Mouse (Mus musculus) intestine, embryonic 15.5 days (tissue): ENCODE measurements around the gene Zbtb18. TPM values are rescaled to one million over a fixed set of nuclear protein-coding genes. Genes with fewer than 3 reads are reported as not detected.

ENCODE experiments used
- ATAC-seq: fragments of 200-750 bp; cut with Nextera tagmentation; 2 replicates; pipeline ENCODE4 v1.8.0; 2017; ENCODE audit warnings: moderate TSS enrichment, moderate library complexity
- H3K27ac ChIP-seq: fragments of 300-500 bp; sonication (generic); 2 replicates; pipeline ENCODE4 v1.5.1; 2015; ENCODE audit warnings: mild to moderate bottlenecking, inconsistent platforms
- H3K27me3 ChIP-seq: fragments of 300-500 bp; sonication (generic); replicated peaks from 2 replicates; pipeline ENCODE4 v1.6.1; 2015; ENCODE audit warnings: inconsistent platforms
- H3K36me3 ChIP-seq: fragments of 300-500 bp; sonication (generic); 2 replicates; pipeline ENCODE4 v1.6.1; 2015; ENCODE audit warnings: inconsistent platforms
- H3K4me1 ChIP-seq: fragments of 300-500 bp; sonication (generic); replicated peaks from 2 replicates; pipeline ENCODE4 v1.6.1; 2015; ENCODE audit warnings: inconsistent platforms
- H3K4me2 ChIP-seq: fragments of 300-500 bp; sonication (generic); replicated peaks from 2 replicates; pipeline ENCODE4 v1.6.1; 2015; ENCODE audit warnings: mild to moderate bottlenecking, inconsistent platforms
- H3K4me3 ChIP-seq: fragments of 300-500 bp; sonication (generic); replicated peaks from 2 replicates; pipeline ENCODE4 v1.5.1; 2015; ENCODE audit warnings: inconsistent platforms
- H3K9ac ChIP-seq: fragments of 300-500 bp; sonication (generic); 2 replicates; pipeline ENCODE4 v1.6.1; 2015; ENCODE audit warnings: inconsistent platforms
- H3K9me3 ChIP-seq: fragments of 300-500 bp; sonication (generic); 2 replicates; pipeline ENCODE4 v1.6.1; 2016; ENCODE audit warnings: inconsistent platforms
- WGBS: fragments of 180-500 bp; shearing (Covaris S2); methylation state at CpG from one replicate; pipeline ENCODE4 v1.1.7; 2015; 5-methylcytosine and 5-hydroxymethylcytosine counted together
- polyA plus RNA-seq: library from polyadenylated mRNA; unstranded; fragments of >200 nt; fragmentation: Nextera tagmentation; extraction: Ambion mirVana; gene quantifications from 2 replicates; pipeline ENCODE4 v1.2.1, GENCODE M21; 2015

Zbtb18 gene
- polyA plus RNA-seq, 1 experiment from 2014 or later, result 2.0 TPM

GRCm38 (mm10) chr1:177468436-177468835, 26.3 kb downstream of the Zbtb18 start:
- no peaks in the 10 kb centered on the region for H3K27me3 ChIP-seq
- no peaks in the 10 kb centered on the region for H3K9me3 ChIP-seq
- no peak overlapping the region for H3K27ac ChIP-seq
- no peak overlapping the region for H3K9ac ChIP-seq
- WGBS, result 76% methylated on average over 5 of the region's 5 CpGs
- H3K36me3 ChIP-seq, result no peaks in the 10 kb centered on the region
- ATAC-seq, result no peak
- 0 out of 2 replicates have a peak, but pooled peaks cover 5% of the 10 kb centered on the region for H3K4me1 ChIP-seq
- no peak overlapping the region for H3K4me3 ChIP-seq
- no peak overlapping the region for H3K4me2 ChIP-seq

- 40% methylated on average over 4 of the region's 4 CpGs for WGBS
- peak; percentile 80 for ATAC-seq
- no peaks in the 10 kb centered on the region for H3K27me3 ChIP-seq
- H3K4me1 ChIP-seq, result 0 out of 2 replicates have a peak, but pooled peaks cover 5% of the 10 kb centered on the region
- no peaks in the 10 kb centered on the region for H3K9me3 ChIP-seq
- H3K9ac ChIP-seq, result no peak overlapping the region
- no peaks in the 10 kb centered on the region for H3K36me3 ChIP-seq
- no peak overlapping the region for H3K27ac ChIP-seq
- no peak overlapping the region for H3K4me3 ChIP-seq
- H3K4me2 ChIP-seq, result no peak overlapping the region
Measured at GRCm38 (mm10) chr1:177470091-177470490, 27.9 kb downstream of the Zbtb18 start.

GRCm38 (mm10) chr1:177470951-177471350, 28.8 kb downstream of the Zbtb18 start:
- H3K4me1 ChIP-seq, result 0 out of 2 replicates have a peak, but pooled peaks cover 5% of the 10 kb centered on the region
- no peak overlapping the region for H3K27ac ChIP-seq
- H3K36me3 ChIP-seq, result no peaks in the 10 kb centered on the region
- ATAC-seq, result no peak
- 59% methylated on average over 2 of the region's 2 CpGs for WGBS
- no peaks in the 10 kb centered on the region for H3K27me3 ChIP-seq
- H3K4me2 ChIP-seq, result no peak overlapping the region
- no peak overlapping the region for H3K9ac ChIP-seq
- no peaks in the 10 kb centered on the region for H3K9me3 ChIP-seq
- no peak overlapping the region for H3K4me3 ChIP-seq

- 0 out of 2 replicates have a peak, but pooled peaks cover 3% of the 10 kb centered on the region for H3K4me1 ChIP-seq
- H3K4me2 ChIP-seq, result no peak overlapping the region
- 56% methylated on average over 13 of the region's 13 CpGs for WGBS
- ATAC-seq, result peak; percentile 77
- no peak overlapping the region for H3K4me3 ChIP-seq
- no peaks in the 10 kb centered on the region for H3K36me3 ChIP-seq
- no peaks in the 10 kb centered on the region for H3K27me3 ChIP-seq
- H3K27ac ChIP-seq, result no peak overlapping the region
- H3K9ac ChIP-seq, result no peak overlapping the region
- H3K9me3 ChIP-seq, result no peaks in the 10 kb centered on the region
Measured at GRCm38 (mm10) chr1:177475542-177476197, 33.5 kb downstream of the Zbtb18 start.

GRCm38 (mm10) chr1:177478578-177478977, 36.4 kb downstream of the Zbtb18 start:
- H3K9ac ChIP-seq, result no peak overlapping the region
- no peaks in the 10 kb centered on the region for H3K36me3 ChIP-seq
- no peaks in the 10 kb centered on the region for H3K27me3 ChIP-seq
- H3K4me3 ChIP-seq, result no peak overlapping the region
- no peak for ATAC-seq
- WGBS, result 71% methylated on average over 2 of the region's 2 CpGs
- H3K27ac ChIP-seq, result no peak overlapping the region
- no peaks in the 10 kb centered on the region for H3K9me3 ChIP-seq
- H3K4me2 ChIP-seq, result no peak overlapping the region
- H3K4me1 ChIP-seq, result 0 out of 2 replicates have a peak, but pooled peaks cover 3% of the 10 kb centered on the region

GRCm38 (mm10) chr1:177479356-177480004, 37.3 kb downstream of the Zbtb18 start:
- 55% methylated on average over 10 of the region's 10 CpGs for WGBS
- 0 out of 2 replicates have a peak, but pooled peaks cover 3% of the 10 kb centered on the region for H3K4me1 ChIP-seq
- H3K27ac ChIP-seq, result no peak overlapping the region

GRCm38 (mm10) chr1:177483612-177484011, 41.5 kb downstream of the Zbtb18 start:
- Histone ChIP-seq H3K4me2 (no peak overlapping the region), H3K9ac (no peak overlapping the region), H3K4me3 (no peak overlapping the region), H3K27ac (no peak overlapping the region), H3K9me3 (no peaks in the 10 kb centered on the region), H3K36me3 (no peaks in the 10 kb centered on the region), H3K4me1 (0 out of 2 replicates have a peak, but pooled peaks cover 3% of the 10 kb centered on the region), H3K27me3 (no peaks in the 10 kb centered on the region)
- WGBS, result 85% methylated on average over 2 of the region's 2 CpGs
- no peak for ATAC-seq

More at GRCm38 (mm10) chr1:177479356-177480004, 37.3 kb downstream of the Zbtb18 start:
- peak; percentile 59 for ATAC-seq
- H3K36me3 ChIP-seq, result no peaks in the 10 kb centered on the region
- no peaks in the 10 kb centered on the region for H3K9me3 ChIP-seq
- no peak overlapping the region for H3K4me3 ChIP-seq
- H3K4me2 ChIP-seq, result no peak overlapping the region
- no peak overlapping the region for H3K9ac ChIP-seq
- no peaks in the 10 kb centered on the region for H3K27me3 ChIP-seq

- WGBS, result 74% methylated on average over 7 of the region's 7 CpGs
- Histone ChIP-seq H3K27ac (no peak overlapping the region), H3K27me3 (no peaks in the 10 kb centered on the region), H3K4me1 (0 out of 2 replicates have a peak, but pooled peaks cover under 1% of the 10 kb centered on the region), H3K4me2 (no peak overlapping the region), H3K36me3 (no peaks in the 10 kb centered on the region), H3K4me3 (no peak overlapping the region), H3K9me3 (no peaks in the 10 kb centered on the region), H3K9ac (no peak overlapping the region)
- no peak for ATAC-seq
Measured at GRCm38 (mm10) chr1:177484280-177484679, 42.1 kb downstream of the Zbtb18 start.

- no peak for ATAC-seq
- no peak overlapping the region for H3K4me2 ChIP-seq
- no peaks in the 10 kb centered on the region for H3K9me3 ChIP-seq
- no peak overlapping the region for H3K9ac ChIP-seq
- no peak overlapping the region for H3K4me3 ChIP-seq
- no peak overlapping the region for H3K27ac ChIP-seq
- no peaks in the 10 kb centered on the region for H3K27me3 ChIP-seq
- no peaks in the 10 kb centered on the region for H3K4me1 ChIP-seq
- H3K36me3 ChIP-seq, result no peaks in the 10 kb centered on the region
- WGBS, result 56% methylated on average over 7 of the region's 7 CpGs
Measured at GRCm38 (mm10) chr1:177484680-177485079, 42.5 kb downstream of the Zbtb18 start.

GRCm38 (mm10) chr1:177489844-177490243, 47.7 kb downstream of the Zbtb18 start:
- no peaks in the 10 kb centered on the region for H3K27me3 ChIP-seq
- H3K9ac ChIP-seq, result no peak overlapping the region
- ATAC-seq, result no peak
- no peaks in the 10 kb centered on the region for H3K4me1 ChIP-seq
- H3K27ac ChIP-seq, result no peak overlapping the region
- WGBS, result 66% methylated on average over 7 of the region's 7 CpGs
- no peak overlapping the region for H3K4me2 ChIP-seq
- H3K36me3 ChIP-seq, result no peaks in the 10 kb centered on the region
- no peaks in the 10 kb centered on the region for H3K9me3 ChIP-seq
- no peak overlapping the region for H3K4me3 ChIP-seq

GRCm38 (mm10) chr1:177490808-177491207, 48.7 kb downstream of the Zbtb18 start:
- Histone ChIP-seq H3K9ac (no peak overlapping the region), H3K27me3 (no peaks in the 10 kb centered on the region), H3K9me3 (no peaks in the 10 kb centered on the region), H3K4me1 (no peaks in the 10 kb centered on the region), H3K4me3 (no peak overlapping the region), H3K36me3 (no peaks in the 10 kb centered on the region), H3K4me2 (no peak overlapping the region), H3K27ac (no peak overlapping the region)
- WGBS, result 59% methylated on average over 4 of the region's 4 CpGs
- ATAC-seq, result no peak

- no peaks in the 10 kb centered on the region for H3K4me1 ChIP-seq
- no peak overlapping the region for H3K27ac ChIP-seq
- H3K27me3 ChIP-seq, result no peaks in the 10 kb centered on the region
- H3K4me2 ChIP-seq, result no peak overlapping the region
- H3K9ac ChIP-seq, result no peak overlapping the region
- WGBS, result 60% methylated on average over 8 of the region's 8 CpGs
- H3K4me3 ChIP-seq, result no peak overlapping the region
- no peaks in the 10 kb centered on the region for H3K9me3 ChIP-seq
- H3K36me3 ChIP-seq, result no peaks in the 10 kb centered on the region
- ATAC-seq, result no peak
Measured at GRCm38 (mm10) chr1:177491280-177491679, 49.1 kb downstream of the Zbtb18 start.

- no peaks in the 10 kb centered on the region for H3K9me3 ChIP-seq
- H3K27ac ChIP-seq, result no peak overlapping the region
- WGBS, result 89% methylated on average over 8 of the region's 8 CpGs
- no peak overlapping the region for H3K4me3 ChIP-seq
- H3K9ac ChIP-seq, result no peak overlapping the region
- no peak overlapping the region for H3K4me2 ChIP-seq
- ATAC-seq, result no peak
- no peaks in the 10 kb centered on the region for H3K27me3 ChIP-seq
- H3K4me1 ChIP-seq, result no peaks in the 10 kb centered on the region
- H3K36me3 ChIP-seq, result no peaks in the 10 kb centered on the region
Measured at GRCm38 (mm10) chr1:177494306-177494705, 52.2 kb downstream of the Zbtb18 start.
